Mouse (Mus musculus): ENCODE results near the gene Tnnc2. TPM values are rescaled to one million over a fixed set of nuclear protein-coding genes. Genes with fewer than 3 reads are reported as not detected.

Tnnc2 gene
- total and polyA plus RNA-seq, 2 experiments from 2014 or later, result 0.38 to 0.50 TPM

- DNase-seq (no peak), ATAC-seq (no peak)
- no peak overlapping the region for H3K9ac ChIP-seq
- H3K4me2 ChIP-seq (ENCODE audit: low read depth), result no peak overlapping the region
- no peaks in the 10 kb centered on the region for H3K9me3 ChIP-seq (ENCODE audit: low read length)
- no peaks in the 10 kb centered on the region for H3K27me3 ChIP-seq (ENCODE audit: insufficient read depth, low read length)
- 83% methylated on average over 5 of the region's 5 CpGs for WGBS
- H3K36me3 ChIP-seq (ENCODE audit: insufficient read depth), result no peaks in the 10 kb centered on the region
- H3K4me1 ChIP-seq (ENCODE audit: insufficient read depth), result no peaks in the 10 kb centered on the region
- no peak overlapping the region for H3K27ac ChIP-seq (ENCODE audit: low read depth, low read length)
- no peak for TF ChIP-seq CTCF (IDR thresholded peaks at IDR 0.05; ENCODE audit: low read depth)
- H3K4me3 ChIP-seq (ENCODE audit: low read depth, low read length), result no peak overlapping the region
These were observed 48.0 kb downstream of the Tnnc2 start for GRCm38 (mm10) chr2:164731719-164732118.

Other genes starting within 250 kb of the Tnnc2 start
- gene Wfdc2, start 217.6 kb downstream of the Tnnc2 start, total RNA-seq (2014; rRNA removed), result 1.5 and 6.1 TPM in 2 replicates
- 4.3 and 7.3 TPM in 2 replicates for gene Wfdc2, start 217.6 kb downstream of the Tnnc2 start, polyA plus RNA-seq (2015; fragmentation: Nextera tagmentation; extraction: Ambion mirVana)
- gene Spint3, start 206.5 kb downstream of the Tnnc2 start, total RNA-seq (2014; rRNA removed), result not detected in 2 replicates
- not detected in 2 replicates for gene Spint3, start 206.5 kb downstream of the Tnnc2 start, polyA plus RNA-seq (2015; fragmentation: Nextera tagmentation; extraction: Ambion mirVana)
- gene Wfdc6a, start 194.5 kb downstream of the Tnnc2 start, total RNA-seq (2014; rRNA removed), result not detected in 2 replicates
- 0.33 TPM in 1 of 2 replicates, not detected in the other for gene Wfdc6a, start 194.5 kb downstream of the Tnnc2 start, polyA plus RNA-seq (2015; fragmentation: Nextera tagmentation; extraction: Ambion mirVana)
- gene Eppin, start 186.4 kb downstream of the Tnnc2 start, total RNA-seq (2014; rRNA removed), result not detected in 2 replicates
- 0.19 TPM in 1 of 2 replicates, not detected in the other for gene Eppin, start 186.4 kb downstream of the Tnnc2 start, polyA plus RNA-seq (2015; fragmentation: Nextera tagmentation; extraction: Ambion mirVana)
- not detected in 2 replicates for gene Wfdc6b, start 166.4 kb downstream of the Tnnc2 start, total RNA-seq (2014; rRNA removed)
- gene Wfdc6b, start 166.4 kb downstream of the Tnnc2 start, polyA plus RNA-seq (2015; fragmentation: Nextera tagmentation; extraction: Ambion mirVana), result not detected in 2 replicates
- gene Wfdc8, start 166.3 kb downstream of the Tnnc2 start, total RNA-seq (2014; rRNA removed), result not detected in 2 replicates
- not detected in 2 replicates for gene Wfdc8, start 166.3 kb downstream of the Tnnc2 start, polyA plus RNA-seq (2015; fragmentation: Nextera tagmentation; extraction: Ambion mirVana)
- not detected in 2 replicates for gene Wfdc16, start 141.2 kb downstream of the Tnnc2 start, total RNA-seq (2014; rRNA removed)
- gene Wfdc16, start 141.2 kb downstream of the Tnnc2 start, polyA plus RNA-seq (2015; fragmentation: Nextera tagmentation; extraction: Ambion mirVana), result not detected in 2 replicates
- gene Wfdc10, start 123.9 kb downstream of the Tnnc2 start, total RNA-seq (2014; rRNA removed), result not detected in 2 replicates
- gene Wfdc10, start 123.9 kb downstream of the Tnnc2 start, polyA plus RNA-seq (2015; fragmentation: Nextera tagmentation; extraction: Ambion mirVana), result not detected in 2 replicates
- not detected in 2 replicates for gene Wfdc9, start 123.4 kb downstream of the Tnnc2 start, total RNA-seq (2014; rRNA removed)
- not detected in 2 replicates for gene Wfdc9, start 123.4 kb downstream of the Tnnc2 start, polyA plus RNA-seq (2015; fragmentation: Nextera tagmentation; extraction: Ambion mirVana)
- not detected in 2 replicates for gene Wfdc11, start 105.9 kb downstream of the Tnnc2 start, total RNA-seq (2014; rRNA removed)
- not detected in 2 replicates for gene Wfdc11, start 105.9 kb downstream of the Tnnc2 start, polyA plus RNA-seq (2015; fragmentation: Nextera tagmentation; extraction: Ambion mirVana)
- gene Wfdc13, start 94.9 kb downstream of the Tnnc2 start, total RNA-seq (2014; rRNA removed), result not detected in 2 replicates
- not detected in 2 replicates for gene Wfdc13, start 94.9 kb downstream of the Tnnc2 start, polyA plus RNA-seq (2015; fragmentation: Nextera tagmentation; extraction: Ambion mirVana)
- not detected in 2 replicates for gene Spint4, start 81.5 kb downstream of the Tnnc2 start, total RNA-seq (2014; rRNA removed)
- gene Spint4, start 81.5 kb downstream of the Tnnc2 start, polyA plus RNA-seq (2015; fragmentation: Nextera tagmentation; extraction: Ambion mirVana), result not detected in 2 replicates
- gene Spint5, start 64.7 kb downstream of the Tnnc2 start, total RNA-seq (2014; rRNA removed), result not detected in 2 replicates
- not detected in 2 replicates for gene Spint5, start 64.7 kb downstream of the Tnnc2 start, polyA plus RNA-seq (2015; fragmentation: Nextera tagmentation; extraction: Ambion mirVana)
- 0.54 and 0.81 TPM in 2 replicates for gene Wfdc3, start 34.0 kb downstream of the Tnnc2 start, total RNA-seq (2014; rRNA removed)
- 0.89 and 1.1 TPM in 2 replicates for gene Wfdc3, start 34.0 kb downstream of the Tnnc2 start, polyA plus RNA-seq (2015; fragmentation: Nextera tagmentation; extraction: Ambion mirVana)
- 23.2 and 26.1 TPM in 2 replicates for gene Dnttip1, start 34.0 kb downstream of the Tnnc2 start, total RNA-seq (2014; rRNA removed)
- 52.3 and 60.1 TPM in 2 replicates for gene Dnttip1, start 34.0 kb downstream of the Tnnc2 start, polyA plus RNA-seq (2015; fragmentation: Nextera tagmentation; extraction: Ambion mirVana)
- gene Ube2c, start 10.1 kb downstream of the Tnnc2 start, total RNA-seq (2014; rRNA removed), result 24.9 and 29.2 TPM in 2 replicates
- gene Ube2c, start 10.1 kb downstream of the Tnnc2 start, polyA plus RNA-seq (2015; fragmentation: Nextera tagmentation; extraction: Ambion mirVana), result 30.9 and 38.4 TPM in 2 replicates
- gene Snx21, start 5.9 kb upstream of the Tnnc2 start, total RNA-seq (2014; rRNA removed), result 72.0 and 77.5 TPM in 2 replicates
- 48.5 and 50.2 TPM in 2 replicates for gene Snx21, start 5.9 kb upstream of the Tnnc2 start, polyA plus RNA-seq (2015; fragmentation: Nextera tagmentation; extraction: Ambion mirVana)
- gene Acot8, start 24.9 kb upstream of the Tnnc2 start, total RNA-seq (2014; rRNA removed), result 17.4 and 23.0 TPM in 2 replicates
- gene Acot8, start 24.9 kb upstream of the Tnnc2 start, polyA plus RNA-seq (2015; fragmentation: Nextera tagmentation; extraction: Ambion mirVana), result 13.7 and 17.1 TPM in 2 replicates
- gene Zswim3, start 25.1 kb upstream of the Tnnc2 start, total RNA-seq (2014; rRNA removed), result 5.5 and 6.7 TPM in 2 replicates
- gene Zswim3, start 25.1 kb upstream of the Tnnc2 start, polyA plus RNA-seq (2015; fragmentation: Nextera tagmentation; extraction: Ambion mirVana), result 2.6 and 5.2 TPM in 2 replicates
- 11.2 and 18.6 TPM in 2 replicates for gene Zswim1, start 42.7 kb upstream of the Tnnc2 start, total RNA-seq (2014; rRNA removed)
- 27.5 and 32.6 TPM in 2 replicates for gene Zswim1, start 42.7 kb upstream of the Tnnc2 start, polyA plus RNA-seq (2015; fragmentation: Nextera tagmentation; extraction: Ambion mirVana)
- 0.62 and 1.00 TPM in 2 replicates for gene Spata25, start 48.6 kb upstream of the Tnnc2 start, total RNA-seq (2014; rRNA removed)
- not detected in 2 replicates for gene Spata25, start 48.6 kb upstream of the Tnnc2 start, polyA plus RNA-seq (2015; fragmentation: Nextera tagmentation; extraction: Ambion mirVana)
- 86.2 and 93.8 TPM in 2 replicates for gene Ctsa, start 52.9 kb upstream of the Tnnc2 start, total RNA-seq (2014; rRNA removed)
- 83.5 and 95.3 TPM in 2 replicates for gene Ctsa, start 52.9 kb upstream of the Tnnc2 start, polyA plus RNA-seq (2015; fragmentation: Nextera tagmentation; extraction: Ambion mirVana)
- 5.0 and 5.4 TPM in 2 replicates for gene Neurl2, start 53.5 kb upstream of the Tnnc2 start, total RNA-seq (2014; rRNA removed)
- 4.7 and 6.4 TPM in 2 replicates for gene Neurl2, start 53.5 kb upstream of the Tnnc2 start, polyA plus RNA-seq (2015; fragmentation: Nextera tagmentation; extraction: Ambion mirVana)
- 28.2 and 43.4 TPM in 2 replicates for gene Pltp, start 77.7 kb upstream of the Tnnc2 start, total RNA-seq (2014; rRNA removed)
- gene Pltp, start 77.7 kb upstream of the Tnnc2 start, polyA plus RNA-seq (2015; fragmentation: Nextera tagmentation; extraction: Ambion mirVana), result 67.9 and 80.7 TPM in 2 replicates
- gene Pcif1, start 99.3 kb upstream of the Tnnc2 start, total RNA-seq (2014; rRNA removed), result 67.3 and 82.2 TPM in 2 replicates
- 104 and 115 TPM in 2 replicates for gene Pcif1, start 99.3 kb upstream of the Tnnc2 start, polyA plus RNA-seq (2015; fragmentation: Nextera tagmentation; extraction: Ambion mirVana)
- 20.9 and 26.0 TPM in 2 replicates for gene Zfp335, start 131.8 kb upstream of the Tnnc2 start, total RNA-seq (2014; rRNA removed)
- 10.0 and 11.2 TPM in 2 replicates for gene Zfp335, start 131.8 kb upstream of the Tnnc2 start, polyA plus RNA-seq (2015; fragmentation: Nextera tagmentation; extraction: Ambion mirVana)
- gene Mmp9, start 160.8 kb upstream of the Tnnc2 start, total RNA-seq (2014; rRNA removed), result 5.3 and 14.2 TPM in 2 replicates
- 5.3 and 8.3 TPM in 2 replicates for gene Mmp9, start 160.8 kb upstream of the Tnnc2 start, polyA plus RNA-seq (2015; fragmentation: Nextera tagmentation; extraction: Ambion mirVana)
- gene Slc12a5, start 180.8 kb upstream of the Tnnc2 start, total RNA-seq (2014; rRNA removed), result 83.2 and 139 TPM in 2 replicates
- 24.5 and 41.6 TPM in 2 replicates for gene Slc12a5, start 180.8 kb upstream of the Tnnc2 start, polyA plus RNA-seq (2015; fragmentation: Nextera tagmentation; extraction: Ambion mirVana)